23 mouse cellular contexts compared by ENCODE assay signal in genomic region chr2:170734446-170734845, GRCm38 (mm10). TPM values are rescaled to one million over a fixed set of nuclear protein-coding genes. Genes with fewer than 3 reads are reported as not detected.
DNase-seq lines count a peak whose midpoint lies in the region; ATAC-seq and TF ChIP-seq lines count a peak whose summit lies in the region.
"Had no signal": no experiment of that assay in that cellular context is flagged by ENCODE, and none has a peak within 500 bp of the region (broad histone marks: within the 10 kb centered on the region; RNA-seq: fewer than 3 reads in every experiment).

No protein-coding gene starts in this region.

- no peaks in the 10 kb centered on the region for H3K4me1 ChIP-seq in hindbrain, embryonic 11.5 days (replicated peaks; ENCODE audit: control insufficient read depth, insufficient read depth, low read length)
- H3K4me1 ChIP-seq in hindbrain, embryonic 10.5 days (replicated peaks), result peaks cover 30% of the 10 kb centered on the region
- peaks cover 28% of the 10 kb centered on the region for H3K4me1 ChIP-seq in hindbrain, embryonic 14.5 days (replicated peaks; ENCODE audit: control insufficient read depth, insufficient read depth, low read length)
- peaks cover 35% of the 10 kb centered on the region for H3K4me1 ChIP-seq in midbrain, embryonic 14.5 days (ENCODE audit: control insufficient read depth, insufficient read depth, low read length)
- no peaks in the 10 kb centered on the region for H3K4me1 ChIP-seq in stomach, postnatal 0 days (replicated peaks; ENCODE audit: control insufficient read depth, insufficient read depth)
- H3K4me1 ChIP-seq: liver, embryonic 13.5 days had no signal

- peak; percentile 18 for DNase-seq in hindbrain, embryonic 11.5 days (ENCODE audit: low spot score)
- no peak for DNase-seq in hindbrain, embryonic 10.5 days (ENCODE audit: low spot score)
- no peak for DNase-seq in hindbrain, embryonic 14.5 days (ENCODE audit: low spot score)
- no peak for DNase-seq in midbrain, embryonic 14.5 days
- no peak for DNase-seq in cerebellum, adult 9-10 months
- no peak for DNase-seq in cerebellum, adult 9-11 months
- no peak for DNase-seq in stomach, postnatal 0 days (ENCODE audit: low spot score)
- DNase-seq: cerebellum, adult 8-10 months; gastrocnemius, postnatal 25 days; heart, postnatal 10 days; kidney, adult 8-10 months; kidney, postnatal 14 days; layer of hippocampus, postnatal 36 days; liver, embryonic 13.5 days; lung, embryonic 14.5 days; lung, postnatal 4 days; thymus, postnatal 4 days had no signal

- no peak overlapping the region for H3K4me2 ChIP-seq in hindbrain, embryonic 11.5 days (replicated peaks; ENCODE audit: low read depth, low read length)
- peak overlapping the region; percentile 76 for H3K4me2 ChIP-seq in hindbrain, embryonic 14.5 days (replicated peaks)
- H3K4me2 ChIP-seq in midbrain, embryonic 14.5 days (ENCODE audit: low read length), result peak overlapping the region; percentile 84
- no peak overlapping the region for H3K4me2 ChIP-seq in stomach, postnatal 0 days (replicated peaks; ENCODE audit: low read depth)
- H3K4me2 ChIP-seq: embryonic facial prominence, embryonic 13.5 days; limb, embryonic 13.5 days; liver, embryonic 13.5 days; lung, embryonic 14.5 days had no signal

- no peak for TF ChIP-seq EP300 in stomach, postnatal 0 days (optimal IDR thresholded peaks at IDR 0.05)

- no peaks in the 10 kb centered on the region for H3K36me3 ChIP-seq in hindbrain, embryonic 11.5 days (ENCODE audit: control insufficient read depth, insufficient read depth, low read length)
- no peaks in the 10 kb centered on the region for H3K36me3 ChIP-seq in hindbrain, embryonic 10.5 days
- no peaks in the 10 kb centered on the region for H3K36me3 ChIP-seq in hindbrain, embryonic 14.5 days (replicated peaks; ENCODE audit: control insufficient read depth, insufficient read depth)
- no peaks in the 10 kb centered on the region for H3K36me3 ChIP-seq in midbrain, embryonic 14.5 days (ENCODE audit: control insufficient read depth, insufficient read depth, low read length)
- no peaks in the 10 kb centered on the region for H3K36me3 ChIP-seq in stomach, postnatal 0 days (ENCODE audit: control insufficient read depth, insufficient read depth, low read length)
- H3K36me3 ChIP-seq: embryonic facial prominence, embryonic 13.5 days; heart, embryonic 10.5 days; limb, embryonic 13.5 days; liver, embryonic 13.5 days had no signal

- no peak for ATAC-seq in hindbrain, embryonic 11.5 days (ENCODE audit: low FRiP score)
- no peak for ATAC-seq in hindbrain, embryonic 14.5 days (ENCODE audit: low FRiP score)
- ATAC-seq in midbrain, embryonic 14.5 days (ENCODE audit: low FRiP score, low TSS enrichment), result no peak
- no peak for ATAC-seq in stomach, postnatal 0 days (ENCODE audit: low FRiP score, low TSS enrichment)
- ATAC-seq: inflammation-experienced regulatory T-cells, adult 6 months had no signal

- 0 out of 2 replicates have a peak, but pooled peaks cover 2% of the 10 kb centered on the region for H3K27me3 ChIP-seq in hindbrain, embryonic 11.5 days (ENCODE audit: control insufficient read depth, insufficient read depth, low read length)
- peaks cover 30% of the 10 kb centered on the region for H3K27me3 ChIP-seq in hindbrain, embryonic 10.5 days (ENCODE audit: insufficient read depth, poor library complexity, severe bottlenecking)
- H3K27me3 ChIP-seq in hindbrain, embryonic 14.5 days (ENCODE audit: control insufficient read depth, insufficient read depth, low read length), result no peaks in the 10 kb centered on the region
- H3K27me3 ChIP-seq in midbrain, embryonic 14.5 days (ENCODE audit: control insufficient read depth, insufficient read depth, low read length), result no peaks in the 10 kb centered on the region
- H3K27me3 ChIP-seq in stomach, postnatal 0 days (ENCODE audit: control insufficient read depth, insufficient read depth, low read length), result no peaks in the 10 kb centered on the region

- no peak overlapping the region for H3K27ac ChIP-seq in hindbrain, embryonic 11.5 days (ENCODE audit: low read depth, low read length)
- H3K27ac ChIP-seq in hindbrain, embryonic 10.5 days, result no peak overlapping the region
- H3K27ac ChIP-seq in hindbrain, embryonic 14.5 days, result no peak overlapping the region
- no peak overlapping the region for H3K27ac ChIP-seq in midbrain, embryonic 14.5 days (replicated peaks; ENCODE audit: low read depth, low read length)
- no peak overlapping the region for H3K27ac ChIP-seq in stomach, postnatal 0 days (replicated peaks)
- H3K27ac ChIP-seq: embryonic facial prominence, embryonic 13.5 days; heart, embryonic 10.5 days; layer of hippocampus, adult 2 months; limb, embryonic 13.5 days; liver, embryonic 13.5 days had no signal

- H3K9ac ChIP-seq in hindbrain, embryonic 11.5 days (ENCODE audit: low read depth, low read length), result no peak overlapping the region
- no peak overlapping the region for H3K9ac ChIP-seq in hindbrain, embryonic 14.5 days
- H3K9ac ChIP-seq in midbrain, embryonic 14.5 days (replicated peaks; ENCODE audit: low read length), result no peak overlapping the region
- no peak overlapping the region for H3K9ac ChIP-seq in stomach, postnatal 0 days (ENCODE audit: low read length)
- H3K9ac ChIP-seq: embryonic facial prominence, embryonic 13.5 days; limb, embryonic 13.5 days; liver, embryonic 13.5 days; lung, embryonic 14.5 days had no signal

- H3K4me3 ChIP-seq in hindbrain, embryonic 11.5 days (ENCODE audit: low read depth, low read length), result no peak overlapping the region
- H3K4me3 ChIP-seq in hindbrain, embryonic 10.5 days, result no peak overlapping the region
- peak overlapping the region; percentile 59; the same call in 1 of the 2 replicates for H3K4me3 ChIP-seq in hindbrain, embryonic 14.5 days (replicated peaks; ENCODE audit: low read length)
- no peak overlapping the region for H3K4me3 ChIP-seq in midbrain, embryonic 14.5 days (replicated peaks; ENCODE audit: low read depth, low read length)
- no peak overlapping the region for H3K4me3 ChIP-seq in stomach, postnatal 0 days (ENCODE audit: low read depth, low read length)
- H3K4me3 ChIP-seq: embryonic facial prominence, embryonic 13.5 days; heart, embryonic 10.5 days; layer of hippocampus, adult 2 months; limb, embryonic 13.5 days; liver, embryonic 13.5 days had no signal

- H3K9me3 ChIP-seq in hindbrain, embryonic 11.5 days (ENCODE audit: control insufficient read depth, low read length), result no peaks in the 10 kb centered on the region
- H3K9me3 ChIP-seq in hindbrain, embryonic 10.5 days, result no peaks in the 10 kb centered on the region
- no peaks in the 10 kb centered on the region for H3K9me3 ChIP-seq in hindbrain, embryonic 14.5 days (ENCODE audit: control insufficient read depth, low read length)
- no peaks in the 10 kb centered on the region for H3K9me3 ChIP-seq in midbrain, embryonic 14.5 days (ENCODE audit: control insufficient read depth, low read length)
- H3K9me3 ChIP-seq in stomach, postnatal 0 days (ENCODE audit: control insufficient read depth, low read length), result no peaks in the 10 kb centered on the region
- H3K9me3 ChIP-seq: embryonic facial prominence, embryonic 13.5 days; heart, embryonic 10.5 days; limb, embryonic 13.5 days had no signal

- WGBS in hindbrain, embryonic 11.5 days, result 53% methylated on average over 3 of the region's 3 CpGs
- WGBS in hindbrain, embryonic 10.5 days, result 51% methylated on average over 3 of the region's 3 CpGs
- 43% methylated on average over 3 of the region's 3 CpGs for WGBS in hindbrain, embryonic 14.5 days
- WGBS in midbrain, embryonic 14.5 days, result 51% methylated on average over 3 of the region's 3 CpGs
- WGBS in stomach, postnatal 0 days, result 55% methylated on average over 3 of the region's 3 CpGs

- TF ChIP-seq CTCF in stomach, postnatal 0 days (IDR thresholded peaks at IDR 0.05; ENCODE audit: low read depth), result no peak

RNA-seq across cellular contexts. Expression of gene Dok5, which starts 2.8 kb away (rescaled TPM):
- polyA plus RNA-seq in hindbrain, embryonic 11.5 days (2014; fragmentation: Nextera tagmentation; extraction: Ambion mirVana), result 18.0 and 19.4 TPM in 2 replicates
- 8.5 and 12.7 TPM in 2 replicates for polyA plus RNA-seq in hindbrain, embryonic 10.5 days (2016; fragmentation: Nextera tagmentation; extraction: Ambion mirVana)
- polyA plus RNA-seq in hindbrain, embryonic 14.5 days (2014; fragmentation: Nextera tagmentation; extraction: Ambion mirVana), result 59.1 and 60.3 TPM in 2 replicates
- polyA plus RNA-seq in midbrain, embryonic 14.5 days (2014; fragmentation: Nextera tagmentation; extraction: Ambion mirVana), result 31.5 and 43.0 TPM in 2 replicates
- 0.53 and 0.78 TPM in 2 replicates for polyA plus RNA-seq in stomach, postnatal 0 days (2015; fragmentation: Nextera tagmentation; extraction: Ambion mirVana)
- polyA plus RNA-seq: C2C12; inflammation-experienced regulatory T-cells, adult 6 months had no signal

Comparison
In these comparisons a context has a peak if more than half of its experiments do, and no peak if none do; other contexts are left out.
1. H3K4me2 ChIP-seq: peak in hindbrain, embryonic 14.5 days (single experiment) and midbrain, embryonic 14.5 days (single experiment); none in hindbrain, embryonic 11.5 days (single experiment) and stomach, postnatal 0 days (single experiment).